Mouse (Mus musculus): ENCODE data around the gene Rabgap1l.

- TF ChIP-seq CTCF (IDR thresholded peaks at IDR 0.05; ENCODE audit: low read depth, low read length) = no peak
- TF ChIP-seq EP300 (IDR thresholded peaks at IDR 0.05; ENCODE audit: insufficient read depth, low read depth, low read length) = no peak
- no peak for TF ChIP-seq POLR2A (IDR thresholded peaks at IDR 0.05; ENCODE audit: insufficient read depth, low read length)
Measured at GRCm38 (mm10) chr1:160443506-160443905, 349.5 kb downstream of the Rabgap1l start.
